Mouse (Mus musculus) adrenal gland, adult 2 months (tissue): Measurements from ENCODE around the gene Pop5. TPM values are rescaled to one million over a fixed set of nuclear protein-coding genes. Genes with fewer than 3 reads are reported as not detected.

ENCODE experiments used
- DNase-seq: peaks from one replicate; pipeline ENCODE4 v3.0.0; 2021
- polyA plus RNA-seq: library from polyadenylated mRNA; depleted of rRNA; stranded (reverse); fragments of >200 nt; gene quantifications from 2 replicates; pipeline ENCODE4 v1.2.3, GENCODE M21; 2012
- total RNA-seq, 2 experiments: library from RNA; stranded (reverse); gene quantifications; 2 replicates each; pipeline ENCODE4 v1.2.3; 2021

Gene Pop5
- total and polyA plus RNA-seq, 3 experiments = 53.1 to 194 (median 84.0) TPM

- DNase-seq = no peak
These were observed 27.1 kb downstream of the Pop5 start for GRCm38 (mm10) chr5:115262502-115263291.

DNA sequence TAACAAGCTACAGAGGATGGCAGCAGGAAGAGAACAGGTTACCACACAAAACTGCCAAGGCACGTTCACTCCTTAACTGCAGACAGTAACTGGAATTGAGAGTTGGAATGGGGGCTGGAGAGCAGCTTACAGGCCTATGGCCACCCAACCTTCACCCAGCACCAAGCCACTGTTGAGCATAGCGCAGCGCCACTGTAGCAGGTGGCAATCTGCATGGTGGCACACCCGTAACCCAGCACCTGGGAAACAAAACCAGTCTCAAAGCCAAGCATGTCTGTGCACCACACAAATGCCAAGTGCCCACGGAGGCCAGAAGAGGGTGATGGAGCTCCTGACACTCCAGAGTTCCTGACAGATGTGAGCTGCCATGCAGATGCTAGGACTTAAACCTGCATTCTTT lies 30.7 kb downstream of the Pop5 start:
- DNase-seq = no peak

- DNase-seq = no peak
These were observed 31.3 kb downstream of the Pop5 start for GRCm38 (mm10) chr5:115266787-115267468.

GRCm38 (mm10) chr5:115267469-115268045 lies 31.9 kb downstream of the Pop5 start:
- DNase-seq = peak; percentile 63

- no peak for DNase-seq
These were observed 32.6 kb downstream of the Pop5 start for GRCm38 (mm10) chr5:115268266-115268665.

DNA sequence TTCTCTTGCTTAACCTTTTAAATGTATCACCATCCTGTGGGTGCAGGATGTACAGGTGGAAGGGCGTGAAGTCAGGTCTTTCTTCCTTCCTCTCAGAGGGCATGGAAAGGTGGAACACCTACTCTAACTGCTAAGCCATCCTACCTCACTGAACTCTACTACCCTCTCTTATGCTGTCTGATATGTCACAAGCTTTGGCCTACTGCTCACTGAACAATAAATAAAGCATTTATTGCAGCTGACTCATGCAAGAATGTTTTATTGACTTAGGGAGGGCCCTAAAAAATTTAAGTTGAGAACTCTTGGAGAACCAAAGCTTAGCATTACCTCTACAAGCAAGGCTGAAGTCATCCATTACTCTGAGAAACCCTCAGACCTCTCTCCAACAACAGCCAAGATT lies 34.3 kb downstream of the Pop5 start:
- DNase-seq = no peak

- peak; percentile 69 for DNase-seq
These were observed 36.5 kb downstream of the Pop5 start for GRCm38 (mm10) chr5:115271931-115272811.

- peak; percentile 97 for DNase-seq
These were observed 37.3 kb downstream of the Pop5 start, which contains the start of gene Rnf10 for GRCm38 (mm10) chr5:115272812-115273548. Gene Rnf10 (minus strand): TSS chr5:115272898.

GRCm38 (mm10) chr5:115273549-115274135 lies 38.0 kb downstream of the Pop5 start:
- DNase-seq = no peak

DNA sequence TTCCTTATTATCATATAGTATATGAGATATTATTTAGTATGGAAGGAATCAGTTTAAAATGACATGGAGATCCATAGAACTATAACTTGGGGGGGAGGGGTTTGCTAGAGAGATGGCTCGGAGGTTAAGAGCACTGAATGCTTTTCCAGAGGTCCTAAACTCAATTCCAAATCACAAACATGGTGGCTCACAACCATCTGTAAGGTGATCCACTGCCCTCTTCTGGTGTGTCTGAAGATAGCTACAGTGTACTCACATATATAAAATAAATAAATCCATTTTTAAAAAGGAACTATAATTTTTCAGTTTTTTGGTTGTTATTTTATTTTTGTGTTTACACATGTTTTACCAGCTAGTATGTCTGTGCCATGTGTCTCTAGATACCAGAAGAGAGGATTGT lies 38.7 kb downstream of the Pop5 start:
- no peak for DNase-seq

GRCm38 (mm10) chr5:115274771-115275170 lies 39.1 kb downstream of the Pop5 start:
- peak; percentile 56 for DNase-seq

- no peak for DNase-seq
These were observed 40.4 kb downstream of the Pop5 start for GRCm38 (mm10) chr5:115275998-115276397.

DNA sequence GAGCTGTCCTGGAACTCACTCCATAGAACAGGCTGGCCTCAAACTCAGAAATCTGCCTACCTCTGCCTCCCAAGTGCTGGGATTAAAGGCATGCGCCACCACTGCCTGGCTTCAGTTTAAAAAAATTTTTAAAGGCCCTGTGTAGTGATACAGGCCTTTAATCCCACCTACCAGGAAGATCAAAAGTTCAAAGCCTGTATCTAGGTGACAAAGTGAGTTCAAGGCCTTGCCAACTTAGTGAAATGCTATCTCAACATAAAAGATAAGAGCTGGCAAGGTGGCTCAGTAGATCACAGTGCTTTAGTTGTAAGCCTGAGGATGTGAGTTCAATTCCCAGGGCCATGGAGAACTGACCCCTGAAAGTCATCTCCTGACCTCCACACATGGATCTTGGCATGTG lies 42.4 kb downstream of the Pop5 start:
- no peak for DNase-seq

DNA sequence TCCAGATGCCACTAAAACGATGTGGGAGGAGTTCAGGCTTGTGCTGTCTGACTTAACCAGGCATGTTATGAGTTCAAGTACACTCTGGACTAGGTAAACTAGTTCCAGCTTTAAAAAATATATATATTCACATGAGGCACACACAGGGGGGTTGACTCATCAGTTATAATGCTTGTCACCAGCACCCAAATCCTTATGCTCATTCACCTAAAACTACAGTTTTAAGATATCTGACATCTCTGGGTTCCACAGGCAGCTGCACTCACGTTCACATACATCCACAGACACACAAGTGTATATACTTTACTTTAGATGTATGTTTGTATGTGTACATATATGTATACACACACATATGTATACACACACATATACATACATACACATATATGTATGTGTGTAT lies 43.1 kb downstream of the Pop5 start:
- DNase-seq = no peak

- peak; percentile 92 for DNase-seq
These were observed 43.8 kb downstream of the Pop5 start, which contains the start of gene Coq5 for GRCm38 (mm10) chr5:115279226-115280049. Gene Coq5 (plus strand): TSS chr5:115279666.

GRCm38 (mm10) chr5:115280050-115280687 lies 44.5 kb downstream of the Pop5 start:
- DNase-seq = no peak

DNA sequence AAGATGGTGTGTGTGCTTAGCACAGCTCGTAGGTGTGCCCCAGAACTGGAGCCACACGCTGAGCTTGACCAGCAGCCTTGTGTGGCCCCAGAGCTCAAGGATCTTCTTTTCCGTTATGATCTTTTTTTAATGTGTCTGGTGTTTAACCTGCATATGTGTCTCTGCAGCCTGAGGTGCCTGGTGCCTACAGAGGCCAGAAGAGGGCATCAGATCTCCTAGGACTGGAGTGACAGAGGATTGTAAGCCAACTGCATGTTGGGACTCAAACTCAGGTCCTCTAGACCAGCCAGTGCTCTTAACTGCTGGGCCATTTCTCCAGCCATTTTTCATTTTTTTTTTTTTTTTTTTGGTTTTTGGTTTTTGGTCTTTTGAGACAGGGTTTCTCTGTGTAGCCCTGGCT lies 49.1 kb downstream of the Pop5 start:
- peak; percentile 45 for DNase-seq

- DNase-seq = no peak
These were observed 58.5 kb downstream of the Pop5 start for GRCm38 (mm10) chr5:115294173-115294572.
